Mouse (Mus musculus): Measurements from ENCODE around the gene Hdac10. TPM values are rescaled to one million over a fixed set of nuclear protein-coding genes. Genes with fewer than 3 reads are reported as not detected.
A peak's percentile ranks its signal among the peaks of the same experiment; 100 is the strongest.

Gene Hdac10
- polyA plus RNA-seq, 1 experiment from 2014 or later, result 27.6 TPM

GRCm38 (mm10) chr15:89083906-89084305 is 44.6 kb downstream of the Hdac10 start:
- Histone ChIP-seq H3K4me3 (no peak overlapping the region), H3K4me1 (replicated peaks) (peaks cover 11% of the 10 kb centered on the region), H3K4me2 (no peak overlapping the region), H3K27me3 (no peaks in the 10 kb centered on the region), H3K9me3 (no peaks in the 10 kb centered on the region), H3K36me3 (peaks cover 48% of the 10 kb centered on the region), H3K27ac (replicated peaks) (no peak overlapping the region), H3K9ac (no peak overlapping the region)
- WGBS, result 100% methylated on average over 1 of the region's 1 CpGs
- ATAC-seq (ENCODE audit: low FRiP score, low read depth), result no peak

DNA sequence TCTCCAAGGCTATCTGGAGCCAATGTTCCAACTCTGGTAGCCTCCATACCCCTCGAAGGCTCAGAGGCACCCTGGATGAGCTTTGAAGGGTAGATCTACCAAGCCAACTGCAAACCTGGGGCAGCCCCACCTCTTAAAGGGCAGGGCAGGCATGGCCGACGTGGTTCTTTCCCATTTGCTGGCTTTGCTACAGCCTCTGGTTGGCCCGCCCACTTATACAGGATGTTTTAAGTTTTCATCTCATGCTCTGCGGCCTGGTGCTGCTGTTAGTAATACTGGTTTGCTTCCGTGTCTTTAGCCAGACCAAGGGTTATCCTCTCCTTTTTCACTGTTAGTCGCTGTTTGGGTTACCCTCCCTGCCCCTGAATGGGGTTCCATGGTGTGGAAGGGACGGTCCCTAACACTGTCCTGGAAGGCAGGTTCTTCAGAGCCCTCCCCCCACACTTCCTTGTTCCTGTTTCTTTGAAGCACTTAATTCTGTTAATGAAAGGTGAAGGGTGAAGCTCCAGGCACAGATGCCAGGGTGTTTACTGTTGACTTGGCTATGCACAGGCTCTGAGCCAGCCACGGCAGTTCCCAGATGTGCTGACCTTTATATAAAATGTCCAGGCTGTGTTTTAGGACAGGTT is 50.2 kb downstream of the Hdac10 start:
- no peak overlapping the region for H3K9ac ChIP-seq
- H3K4me2 ChIP-seq, result peak overlapping the region; percentile 79
- peaks cover 9% of the 10 kb centered on the region for H3K36me3 ChIP-seq
- WGBS, result 71% methylated on average over 9 of the region's 9 CpGs
- peak overlapping the region; percentile 1; the same call in 1 of the 2 replicates for H3K4me3 ChIP-seq
- H3K27ac ChIP-seq (replicated peaks), result no peak overlapping the region
- no peaks in the 10 kb centered on the region for H3K27me3 ChIP-seq
- peaks cover 42% of the 10 kb centered on the region for H3K4me1 ChIP-seq (replicated peaks)
- no peak for ATAC-seq (ENCODE audit: low FRiP score, low read depth)
- no peaks in the 10 kb centered on the region for H3K9me3 ChIP-seq

DNA sequence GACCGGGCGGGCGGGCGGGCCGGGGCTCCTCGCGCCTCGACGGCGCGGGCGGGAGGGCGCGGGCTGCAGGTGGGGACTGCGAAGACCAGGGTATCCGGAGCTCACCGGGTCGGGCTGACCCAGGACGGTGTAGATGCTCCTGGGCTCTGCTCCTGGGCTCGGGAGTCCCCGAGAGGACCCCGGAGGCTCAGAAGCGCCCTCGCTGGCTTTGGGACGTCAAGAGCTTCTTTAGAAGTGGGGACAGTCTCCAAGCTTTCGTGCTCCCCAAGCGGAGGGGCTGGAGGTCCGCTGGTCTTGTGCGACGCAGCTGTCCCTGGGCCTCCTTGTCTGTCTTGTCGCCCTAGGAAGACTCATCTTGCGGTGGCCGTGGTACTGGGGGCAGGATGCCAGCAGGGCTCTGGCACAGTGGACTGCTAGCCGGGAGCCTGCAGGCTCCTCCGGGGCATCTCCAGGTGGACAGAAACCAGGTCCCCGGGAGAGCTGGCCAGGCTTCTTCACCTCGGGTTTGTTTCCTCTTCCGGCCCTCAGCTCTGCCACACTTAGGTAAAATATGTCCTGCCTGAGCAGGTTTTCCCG is 52.3 kb downstream of the Hdac10 start:
- no peaks in the 10 kb centered on the region for H3K27me3 ChIP-seq
- H3K27ac ChIP-seq (replicated peaks), result peak overlapping the region; percentile 93
- no peaks in the 10 kb centered on the region for H3K9me3 ChIP-seq
- H3K4me2 ChIP-seq, result peak overlapping the region; percentile 79
- H3K4me1 ChIP-seq (replicated peaks), result peaks cover 42% of the 10 kb centered on the region
- H3K9ac ChIP-seq, result peak overlapping the region; percentile 84
- peak; percentile 73 for ATAC-seq (ENCODE audit: low FRiP score, low read depth)
- H3K36me3 ChIP-seq, result 0 out of 2 replicates have a peak, but pooled peaks cover 2% of the 10 kb centered on the region
- under 1% methylated on average over 24 of the region's 39 CpGs for WGBS
- H3K4me3 ChIP-seq, result peak overlapping the region; percentile 89

DNA sequence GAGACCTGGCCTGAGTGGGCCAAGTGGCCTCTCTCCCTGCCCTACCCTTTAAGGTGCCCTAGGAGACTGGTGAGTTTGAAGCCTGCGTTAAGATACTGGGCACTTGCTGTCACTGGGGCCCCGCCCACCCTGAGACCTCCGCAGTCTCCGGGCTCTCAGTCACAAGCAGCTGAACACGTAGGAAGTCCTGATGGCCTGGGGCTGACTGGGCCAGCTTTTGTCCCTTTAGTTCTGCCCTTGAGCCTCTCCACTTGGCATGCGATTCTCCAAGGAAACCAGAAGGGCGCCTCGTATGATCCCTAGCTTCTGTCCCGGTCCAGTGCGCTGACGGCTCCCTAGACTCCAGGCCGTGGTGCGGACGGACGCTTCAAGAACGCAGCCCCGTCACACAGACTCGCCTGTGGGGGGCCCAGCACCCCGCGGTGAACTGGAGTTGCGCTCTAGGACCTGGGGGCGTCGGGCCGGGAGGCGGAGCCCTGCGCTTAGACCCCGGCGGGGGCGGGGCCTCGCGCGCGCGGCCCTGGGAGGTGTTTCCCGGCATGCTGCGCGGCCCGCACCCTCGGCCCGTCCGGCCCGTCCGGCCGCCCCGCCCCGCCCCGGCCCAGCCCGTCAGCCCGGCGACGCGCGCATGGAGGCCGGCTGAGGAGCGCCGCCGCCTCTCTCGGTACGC is 52.9 kb downstream of the Hdac10 start:
- under 1% methylated on average over 54 of the region's 59 CpGs for WGBS
- ATAC-seq (ENCODE audit: low FRiP score, low read depth), result peak; percentile 93

DNA sequence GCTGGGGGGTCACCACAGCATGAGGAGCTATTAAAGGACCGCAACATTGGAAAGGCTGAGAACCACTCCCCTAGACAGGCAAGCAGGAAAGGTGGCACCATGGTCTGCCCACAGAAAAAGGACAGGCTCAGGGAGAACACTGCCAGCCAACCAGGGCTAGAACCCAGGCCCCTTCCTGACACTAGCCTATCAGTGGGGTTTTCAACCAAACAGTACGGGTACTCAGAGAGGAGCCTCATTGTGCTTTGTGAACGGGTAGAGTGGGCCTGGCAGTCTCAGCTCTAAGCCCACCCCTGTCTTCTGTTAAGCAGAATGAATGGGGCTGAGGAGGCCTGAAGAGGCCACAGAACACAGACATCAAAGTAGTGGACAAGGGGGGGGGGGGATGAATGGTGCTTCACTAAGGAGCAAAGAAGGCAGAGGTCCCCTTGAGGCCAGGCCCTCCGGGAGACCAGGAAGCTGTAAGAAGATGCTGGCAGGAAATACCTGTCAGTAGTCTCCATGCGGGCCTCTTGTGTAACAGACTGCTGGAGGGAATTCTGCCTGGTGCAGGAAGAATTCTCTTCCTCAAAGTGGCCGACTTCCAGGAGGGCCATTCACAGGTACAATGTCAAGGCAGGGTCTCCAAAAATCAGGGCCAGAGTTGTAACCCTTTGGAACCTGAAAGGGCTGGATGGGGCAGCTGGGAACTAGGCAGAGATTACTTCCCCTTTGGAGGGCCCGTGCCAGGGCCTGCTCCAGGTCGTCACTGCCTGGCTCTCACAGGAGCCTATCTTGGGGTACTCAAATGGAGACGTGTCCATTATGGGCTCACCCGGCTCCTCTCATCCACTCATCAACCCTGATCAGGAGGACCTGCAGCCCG is 53.7 kb downstream of the Hdac10 start, which contains the start of gene Trabd:
Gene Trabd (plus strand): TSS at position 512 of the 865 bp plus-strand sequence.
- H3K9ac ChIP-seq, result peak within 1 kb of the TSS; percentile 84
- H3K4me2 ChIP-seq, result peak within 1 kb of the TSS; percentile 79
- peak within 1 kb of the TSS; percentile 93 for H3K27ac ChIP-seq (replicated peaks)
- H3K36me3 ChIP-seq, result 0 out of 2 replicates have a peak, but pooled peaks cover 2% of the 10 kb centered on the region
- peak within 1 kb of the TSS; percentile 89 for H3K4me3 ChIP-seq
- WGBS, result 25% methylated on average over 11 of the region's 11 CpGs
- H3K4me1 ChIP-seq (replicated peaks), result peaks cover 42% of the 10 kb centered on the region
- H3K27me3 ChIP-seq, result no peaks in the 10 kb centered on the region
- H3K9me3 ChIP-seq, result no peaks in the 10 kb centered on the region
- no peak for ATAC-seq (ENCODE audit: low FRiP score, low read depth)

More for the DNA sequence above, 52.9 kb downstream of the Hdac10 start:
- H3K36me3 ChIP-seq, result 0 out of 2 replicates have a peak, but pooled peaks cover 2% of the 10 kb centered on the region
- H3K27ac ChIP-seq (replicated peaks), result peak overlapping the region; percentile 93
- no peaks in the 10 kb centered on the region for H3K27me3 ChIP-seq
- H3K4me2 ChIP-seq, result peak overlapping the region; percentile 79
- H3K9ac ChIP-seq, result peak overlapping the region; percentile 84
- H3K4me3 ChIP-seq, result peak overlapping the region; percentile 89
- peaks cover 42% of the 10 kb centered on the region for H3K4me1 ChIP-seq (replicated peaks)
- no peaks in the 10 kb centered on the region for H3K9me3 ChIP-seq

DNA sequence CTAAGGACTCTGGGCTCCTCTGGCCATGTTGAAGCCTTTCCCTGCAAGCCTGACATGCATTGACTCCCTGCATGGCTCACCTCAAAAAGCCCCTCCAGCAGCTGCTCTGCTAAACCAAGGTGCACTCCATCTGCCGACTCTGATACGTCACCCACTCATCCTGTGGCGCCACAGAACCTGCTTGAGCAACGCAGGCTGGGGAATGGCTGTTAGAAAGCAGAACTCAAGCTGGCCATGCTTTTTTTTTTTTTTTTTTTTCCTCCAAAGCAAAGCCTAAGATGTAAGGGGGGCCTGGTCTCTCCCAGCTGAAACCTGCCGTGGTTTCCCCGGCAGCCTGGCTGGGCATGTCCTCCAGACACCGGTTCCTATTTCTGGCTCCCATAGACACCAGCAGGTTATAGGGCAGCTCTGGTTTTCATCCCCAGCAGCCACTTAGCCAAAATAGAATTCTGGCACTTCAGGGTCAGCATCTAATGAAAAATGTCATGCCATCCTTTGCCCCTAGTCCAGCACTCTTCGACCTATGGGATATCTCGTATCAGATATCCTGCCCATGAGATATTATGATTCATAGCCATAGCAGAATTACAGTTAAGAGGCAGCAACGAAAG is 54.4 kb downstream of the Hdac10 start:
- Histone ChIP-seq H3K36me3 (no peaks in the 10 kb centered on the region), H3K4me3 (no peak overlapping the region), H3K9ac (no peak overlapping the region), H3K4me2 (no peak overlapping the region), H3K27me3 (no peaks in the 10 kb centered on the region), H3K4me1 (replicated peaks) (peaks cover 42% of the 10 kb centered on the region), H3K9me3 (no peaks in the 10 kb centered on the region), H3K27ac (replicated peaks) (peak overlapping the region; percentile 93; the same call in 1 of the 2 replicates)
- ATAC-seq (ENCODE audit: low FRiP score, low read depth), result no peak
- WGBS, result 86% methylated on average over 10 of the region's 10 CpGs

Small RNA genes within 50 kb of the gene (microRNA-seq; reads per million reads assigned to microRNA genes)
- gene Mir7118, result 1.1 reads per million

Other genes starting within 250 kb of the Hdac10 start
- gene Ttll8, start 174.3 kb downstream of the Hdac10 start, polyA plus RNA-seq (2015; fragmentation: Nextera tagmentation; extraction: Ambion mirVana), result 0.08 and 0.14 TPM in 2 replicates
- gene Mlc1, start 149.7 kb downstream of the Hdac10 start, polyA plus RNA-seq (2015; fragmentation: Nextera tagmentation; extraction: Ambion mirVana), result 26.5 and 31.0 TPM in 2 replicates
- not detected in 2 replicates for gene Mov10l1, start 145.8 kb downstream of the Hdac10 start, polyA plus RNA-seq (2015; fragmentation: Nextera tagmentation; extraction: Ambion mirVana)
- gene Panx2, start 69.0 kb downstream of the Hdac10 start, polyA plus RNA-seq (2015; fragmentation: Nextera tagmentation; extraction: Ambion mirVana), result 7.9 and 9.2 TPM in 2 replicates
- gene Trabd, start 53.6 kb downstream of the Hdac10 start, polyA plus RNA-seq (2015; fragmentation: Nextera tagmentation; extraction: Ambion mirVana), result 37.9 and 41.7 TPM in 2 replicates
- gene Selenoo, start 39.6 kb downstream of the Hdac10 start, polyA plus RNA-seq (2015; fragmentation: Nextera tagmentation; extraction: Ambion mirVana), result 20.1 and 21.3 TPM in 2 replicates
- 16.6 and 16.9 TPM in 2 replicates for gene Tubgcp6, start 5.6 kb downstream of the Hdac10 start, polyA plus RNA-seq (2015; fragmentation: Nextera tagmentation; extraction: Ambion mirVana)
- gene Mapk12, start 12.0 kb upstream of the Hdac10 start, polyA plus RNA-seq (2015; fragmentation: Nextera tagmentation; extraction: Ambion mirVana), result 4.2 and 4.6 TPM in 2 replicates
- 27.3 and 28.3 TPM in 2 replicates for gene Mapk11, start 20.9 kb upstream of the Hdac10 start, polyA plus RNA-seq (2015; fragmentation: Nextera tagmentation; extraction: Ambion mirVana)
- gene Plxnb2, start 52.1 kb upstream of the Hdac10 start, polyA plus RNA-seq (2015; fragmentation: Nextera tagmentation; extraction: Ambion mirVana), result 90.7 and 105 TPM in 2 replicates
- gene Dennd6b, start 67.8 kb upstream of the Hdac10 start, polyA plus RNA-seq (2015; fragmentation: Nextera tagmentation; extraction: Ambion mirVana), result 80.4 and 93.7 TPM in 2 replicates
- 71.3 and 73.4 TPM in 2 replicates for gene Ppp6r2, start 82.9 kb upstream of the Hdac10 start, polyA plus RNA-seq (2015; fragmentation: Nextera tagmentation; extraction: Ambion mirVana)
- 96.8 and 102 TPM in 2 replicates for gene Sbf1, start 186.6 kb upstream of the Hdac10 start, polyA plus RNA-seq (2015; fragmentation: Nextera tagmentation; extraction: Ambion mirVana)
- not detected in 2 replicates for gene Adm2, start 194.0 kb upstream of the Hdac10 start, polyA plus RNA-seq (2015; fragmentation: Nextera tagmentation; extraction: Ambion mirVana)
- gene Miox, start 205.7 kb upstream of the Hdac10 start, polyA plus RNA-seq (2015; fragmentation: Nextera tagmentation; extraction: Ambion mirVana), result not detected in 2 replicates
- gene Lmf2, start 227.0 kb upstream of the Hdac10 start, polyA plus RNA-seq (2015; fragmentation: Nextera tagmentation; extraction: Ambion mirVana), result 33.2 and 38.6 TPM in 2 replicates
- gene Ncaph2, start 227.0 kb upstream of the Hdac10 start, polyA plus RNA-seq (2015; fragmentation: Nextera tagmentation; extraction: Ambion mirVana), result 113 and 120 TPM in 2 replicates
- 17.1 and 17.8 TPM in 2 replicates for gene Sco2, start 245.1 kb upstream of the Hdac10 start, polyA plus RNA-seq (2015; fragmentation: Nextera tagmentation; extraction: Ambion mirVana)
- 1.8 and 2.6 TPM in 2 replicates for gene Tymp, start 248.3 kb upstream of the Hdac10 start, polyA plus RNA-seq (2015; fragmentation: Nextera tagmentation; extraction: Ambion mirVana)

Data from hindbrain, embryonic 15.5 days (tissue).